Mouse (Mus musculus) heart, postnatal 0 days (tissue): ENCODE results near the gene Traf4. TPM values are rescaled to one million over a fixed set of nuclear protein-coding genes. Genes with fewer than 3 reads are reported as not detected.

Experiments
- ATAC-seq: fragments of 200-750 bp; cut with Nextera tagmentation; 2 replicates; pipeline ENCODE4 v1.8.0; 2017; ENCODE audit warnings: low read depth, moderate number of reproducible peaks, moderate library complexity; ENCODE audit not compliant: insufficient read depth
- DNase-seq: peaks from one replicate; pipeline ENCODE4 v3.0.0-alpha.2; 2016; ENCODE audit warnings: low spot score
- H3K27ac ChIP-seq: fragments of 300-500 bp; sonication (generic); 2 replicates; pipeline ENCODE4 v1.5.1; 2014; ENCODE audit warnings: low read depth, mild to moderate bottlenecking
- H3K27me3 ChIP-seq: fragments of 300-500 bp; sonication (generic); 2 replicates; pipeline ENCODE4 v1.6.1; 2014; ENCODE audit warnings: low read length, mixed read lengths; ENCODE audit not compliant: control insufficient read depth, insufficient read depth
- H3K36me3 ChIP-seq: fragments of 300-500 bp; sonication (generic); replicated peaks from 2 replicates; pipeline ENCODE4 v1.6.1; 2014; ENCODE audit warnings: low read length, mixed read lengths; ENCODE audit not compliant: control insufficient read depth, insufficient read depth
- H3K4me1 ChIP-seq: fragments of 300-500 bp; sonication (generic); 2 replicates; pipeline ENCODE4 v1.6.1; 2014; ENCODE audit warnings: antibody characterized with exemption; ENCODE audit not compliant: control insufficient read depth, insufficient read depth
- H3K4me2 ChIP-seq: fragments of 300-500 bp; sonication (generic); 2 replicates; pipeline ENCODE4 v1.6.1; 2014; ENCODE audit warnings: low read depth, mild to moderate bottlenecking, low read length, moderate library complexity
- H3K4me3 ChIP-seq: fragments of 300-500 bp; sonication (generic); 2 replicates; pipeline ENCODE4 v1.5.1; 2014; ENCODE audit warnings: low read depth, low read length
- H3K9ac ChIP-seq: fragments of 300-500 bp; sonication (generic); replicated peaks from 2 replicates; pipeline ENCODE4 v1.6.1; 2014; ENCODE audit warnings: low read depth, low read length, mixed read lengths
- H3K9me3 ChIP-seq: fragments of 300-500 bp; sonication (generic); replicated peaks from 2 replicates; pipeline ENCODE4 v1.6.1; 2016; ENCODE audit warnings: low read length; ENCODE audit not compliant: control insufficient read depth
- CTCF ChIP-seq: IDR thresholded peaks from 2 replicates; pipeline ENCODE4 v1.5.1; 2016; ENCODE audit warnings: antibody characterized with exemption, control low read depth, low read depth
- EP300 ChIP-seq: IDR thresholded peaks from 2 replicates; pipeline ENCODE4 v1.6.1; 2016; ENCODE audit warnings: antibody characterized with exemption, low read depth
- WGBS: fragments of 180-500 bp; shearing (Covaris S2); extraction: QIAGEN DNeasy Blood & Tissue Kit; methylation state at CpG from one replicate; pipeline ENCODE4 v1.1.7; 2014; 5-methylcytosine and 5-hydroxymethylcytosine counted together
- polyA plus RNA-seq: library from polyadenylated mRNA; unstranded; fragments of >200 nt; fragmentation: Nextera tagmentation; extraction: Ambion mirVana; gene quantifications from 2 replicates; pipeline ENCODE4 v1.2.1, GENCODE M21; 2015
- total RNA-seq: library from RNA; depleted of rRNA; stranded (reverse); fragments of >200 nt; gene quantifications from 2 replicates; pipeline ENCODE4 v1.2.3, GENCODE M21; 2014; ENCODE audit warnings: low replicate concordance

Gene Traf4
- total and polyA plus RNA-seq, 2 experiments from 2014 or later = 21.2 to 25.1 TPM

DNA sequence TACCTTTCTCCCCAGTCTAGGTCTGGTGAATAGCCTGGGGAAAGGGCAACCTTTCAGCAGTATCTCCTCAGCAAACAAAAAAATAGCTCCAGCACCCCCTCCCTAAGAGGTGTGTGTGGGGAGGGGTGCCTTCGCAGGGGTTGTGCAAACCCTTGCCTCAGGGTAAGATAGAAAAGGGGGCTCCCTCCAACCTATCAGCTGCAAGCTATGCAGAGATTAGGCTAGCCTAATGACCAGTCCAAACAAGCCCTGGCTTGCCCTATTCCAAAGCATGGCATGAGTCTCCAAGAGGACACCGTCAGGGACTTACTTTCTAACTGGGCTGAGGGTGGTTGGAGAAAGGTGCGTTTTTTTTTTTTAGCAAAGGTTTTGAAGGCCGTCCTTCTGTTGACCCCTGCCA is 772 bp upstream of the Traf4 start:
- no peaks in the 10 kb centered on the region for H3K9me3 ChIP-seq
- H3K4me1 ChIP-seq = peaks cover 31% of the 10 kb centered on the region
- peak overlapping the region; percentile 95; the same call in 1 of the 2 replicates for H3K27ac ChIP-seq
- TF ChIP-seq EP300 = no peak
- H3K4me3 ChIP-seq = peak overlapping the region; percentile 91; the same call in 1 of the 2 replicates
- no peak for ATAC-seq
- peak overlapping the region; percentile 95 for H3K4me2 ChIP-seq
- H3K9ac ChIP-seq = peak overlapping the region; percentile 91; the same call in 1 of the 2 replicates
- H3K27me3 ChIP-seq = no peaks in the 10 kb centered on the region
- WGBS = 53% methylated on average over 4 of the region's 4 CpGs
- peaks cover 3% of the 10 kb centered on the region; the same call in 1 of the 2 replicates for H3K36me3 ChIP-seq
- DNase-seq = no peak

- 2% methylated on average over 16 of the region's 16 CpGs for WGBS
- peaks cover 7% of the 10 kb centered on the region for H3K36me3 ChIP-seq
- TF ChIP-seq CTCF (no peak), EP300 (no peak)
- peak; percentile 15 for ATAC-seq
- peak overlapping the region; percentile 95 for H3K27ac ChIP-seq
- no peak for DNase-seq
- H3K27me3 ChIP-seq = no peaks in the 10 kb centered on the region
- H3K4me1 ChIP-seq = peaks cover 31% of the 10 kb centered on the region
- peak overlapping the region; percentile 91 for H3K9ac ChIP-seq
- peak overlapping the region; percentile 95 for H3K4me2 ChIP-seq
- H3K9me3 ChIP-seq = no peaks in the 10 kb centered on the region
- H3K4me3 ChIP-seq = peak overlapping the region; percentile 91
These were observed 346 bp upstream of the Traf4 start for GRCm38 (mm10) chr11:78165761-78166109.

DNA sequence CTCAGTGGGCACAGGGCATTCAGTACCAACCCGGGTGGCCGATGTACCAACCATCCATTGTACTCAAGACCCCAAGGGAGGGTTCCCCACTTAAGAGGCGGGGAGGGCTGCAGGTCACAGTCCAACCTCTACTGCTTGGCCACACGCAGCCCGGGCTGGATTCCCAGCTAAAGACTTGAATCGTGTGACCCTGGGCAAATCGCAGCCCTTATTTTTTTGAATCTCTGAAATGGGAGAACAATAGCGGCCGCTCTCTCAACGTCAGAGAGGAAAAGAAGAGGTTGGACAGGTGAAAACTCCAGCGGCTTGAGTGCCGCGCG is 825 bp downstream of the Traf4 start:
- H3K9me3 ChIP-seq = no peaks in the 10 kb centered on the region
- TF ChIP-seq CTCF (no peak), EP300 (no peak)
- H3K4me1 ChIP-seq = peaks cover 31% of the 10 kb centered on the region
- no peaks in the 10 kb centered on the region for H3K27me3 ChIP-seq
- 2% methylated on average over 14 of the region's 14 CpGs for WGBS
- H3K36me3 ChIP-seq = peaks cover 18% of the 10 kb centered on the region
- peak overlapping the region; percentile 91 for H3K9ac ChIP-seq
- no peak for DNase-seq
- H3K4me2 ChIP-seq = peak overlapping the region; percentile 95
- peak overlapping the region; percentile 91 for H3K4me3 ChIP-seq
- no peak for ATAC-seq
- H3K27ac ChIP-seq = peak overlapping the region; percentile 95

DNA sequence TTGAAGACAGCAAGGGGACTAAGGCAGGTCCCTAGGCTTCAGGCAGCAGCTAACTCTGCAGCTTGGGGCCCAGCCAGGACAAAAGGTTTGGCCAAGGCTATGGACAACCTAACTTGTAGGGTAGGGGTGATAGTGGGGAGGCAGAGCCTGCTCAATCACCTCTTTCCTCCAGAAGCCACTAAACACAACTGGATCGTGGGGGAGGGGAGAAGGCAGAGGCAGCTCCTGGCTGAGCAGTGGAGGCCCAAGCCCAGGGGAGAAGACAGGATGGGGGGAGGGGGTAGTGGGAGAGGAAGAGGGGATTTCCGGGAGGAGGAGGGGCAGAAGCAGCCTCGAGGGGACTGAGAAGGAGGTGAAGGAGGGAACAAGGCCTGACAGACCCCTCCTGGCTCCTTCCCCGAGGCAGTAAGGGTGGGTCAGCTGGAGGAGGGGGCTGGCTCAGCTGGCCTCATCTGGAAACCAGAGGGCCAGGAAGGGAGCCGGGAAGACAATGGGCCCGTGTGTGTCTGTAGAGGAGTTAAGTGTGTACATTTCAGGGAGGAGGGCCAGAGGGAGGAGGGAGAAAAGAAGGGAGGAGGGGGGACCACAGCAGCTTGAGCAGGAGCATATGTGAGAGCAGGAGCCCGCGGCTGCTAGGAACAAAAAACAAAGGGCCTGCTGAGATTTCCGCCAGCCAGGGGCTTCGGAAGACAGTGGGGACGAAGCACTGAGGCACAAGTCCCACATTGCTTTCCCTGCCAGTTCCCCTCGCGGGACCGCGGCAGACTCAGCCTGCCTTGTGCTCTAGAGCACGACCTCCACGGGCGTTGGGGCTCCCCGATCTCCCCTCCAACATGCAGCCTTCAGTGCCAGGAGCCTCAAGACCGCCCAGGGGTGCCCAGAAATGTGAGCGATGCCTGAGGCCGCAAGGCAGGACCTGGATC is 1.4 kb downstream of the Traf4 start:
- WGBS = under 1% methylated on average over 22 of the region's 22 CpGs
- H3K9ac ChIP-seq = peak overlapping the region; percentile 91
- no peaks in the 10 kb centered on the region for H3K27me3 ChIP-seq
- TF ChIP-seq EP300 (peak; percentile 90), CTCF (no peak)
- H3K27ac ChIP-seq = peak overlapping the region; percentile 95
- H3K4me3 ChIP-seq = peak overlapping the region; percentile 91
- peaks cover 20% of the 10 kb centered on the region for H3K36me3 ChIP-seq
- H3K4me1 ChIP-seq = peaks cover 34% of the 10 kb centered on the region
- H3K4me2 ChIP-seq = peak overlapping the region; percentile 95
- ATAC-seq (peak; percentile 61), DNase-seq (peak; percentile 81)
- no peaks in the 10 kb centered on the region for H3K9me3 ChIP-seq

- Histone ChIP-seq H3K27me3 (no peaks in the 10 kb centered on the region), H3K4me2 (peak overlapping the region; percentile 95), H3K9ac (peak overlapping the region; percentile 91), H3K27ac (peak overlapping the region; percentile 95), H3K4me3 (peak overlapping the region; percentile 91), H3K36me3 (peaks cover 28% of the 10 kb centered on the region), H3K9me3 (no peaks in the 10 kb centered on the region), H3K4me1 (peaks cover 34% of the 10 kb centered on the region)
- WGBS = 67% methylated on average over 2 of the region's 2 CpGs
- no peak for ATAC-seq
- TF ChIP-seq CTCF (no peak), EP300 (no peak)
- no peak for DNase-seq
These were observed 2.3 kb downstream of the Traf4 start for GRCm38 (mm10) chr11:78163045-78163444.

GRCm38 (mm10) chr11:78162504-78162903 is 2.9 kb downstream of the Traf4 start:
- H3K4me3 ChIP-seq = no peak overlapping the region
- TF ChIP-seq EP300 (no peak), CTCF (no peak)
- peak overlapping the region; percentile 95 for H3K4me2 ChIP-seq
- H3K36me3 ChIP-seq = peaks cover 34% of the 10 kb centered on the region
- ATAC-seq = no peak
- H3K4me1 ChIP-seq = peaks cover 34% of the 10 kb centered on the region
- DNase-seq = no peak
- peak overlapping the region; percentile 95; the same call in 1 of the 2 replicates for H3K27ac ChIP-seq
- no peak overlapping the region; the same call in 1 of the 2 replicates for H3K9ac ChIP-seq
- WGBS = 61% methylated on average over 6 of the region's 6 CpGs
- H3K9me3 ChIP-seq = no peaks in the 10 kb centered on the region
- H3K27me3 ChIP-seq = no peaks in the 10 kb centered on the region
